Mouse (Mus musculus): ENCODE results near the gene Kif21b. TPM values are rescaled to one million over a fixed set of nuclear protein-coding genes. Genes with fewer than 3 reads are reported as not detected.

The Kif21b gene
- total RNA-seq, 1 experiment from 2014 or later: 2.7 TPM

GRCm38 (mm10) chr1:136128944-136129589, 2.1 kb upstream of the Kif21b start:
- DNase-seq: peak; percentile 53

- DNase-seq: no peak
These were observed 1.1 kb upstream of the Kif21b start for GRCm38 (mm10) chr1:136130107-136130506.

DNA sequence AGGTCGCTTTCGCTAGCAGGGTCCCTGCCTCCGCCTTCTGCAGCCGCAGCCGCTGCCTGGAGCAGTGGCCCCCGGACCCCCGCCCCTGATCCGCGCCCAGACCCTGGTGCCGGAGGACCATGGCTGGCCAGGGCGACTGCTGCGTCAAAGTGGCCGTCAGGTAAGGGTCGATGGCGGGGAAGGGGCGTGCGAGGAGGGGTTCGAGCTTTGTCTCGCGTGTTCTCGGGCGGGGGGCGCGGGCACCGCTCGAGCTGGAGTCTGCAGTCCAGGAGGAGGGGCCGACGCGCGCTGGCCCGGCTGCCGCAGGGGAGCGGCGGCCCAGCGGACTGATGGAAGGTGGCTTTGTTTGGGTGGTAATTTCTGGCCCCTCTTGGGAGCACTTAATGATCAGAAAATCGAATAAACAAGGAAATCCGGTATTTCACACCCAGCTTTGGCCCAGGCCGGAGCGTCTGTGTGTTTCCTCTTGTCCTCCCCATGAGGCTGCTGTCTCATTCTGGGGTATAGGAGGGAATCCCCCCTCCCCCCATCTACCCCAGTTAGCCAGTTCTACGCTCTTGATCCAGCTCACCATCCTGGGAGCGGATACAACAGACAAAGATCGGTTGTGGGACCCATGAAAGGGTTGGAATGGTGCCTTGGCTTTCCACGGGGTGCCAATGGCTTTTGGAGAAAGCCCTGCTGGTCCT, 558 bp downstream of the Kif21b start:
- DNase-seq: no peak

GRCm38 (mm10) chr1:136132386-136133201, 1.4 kb downstream of the Kif21b start:
- no peak for DNase-seq

DNA sequence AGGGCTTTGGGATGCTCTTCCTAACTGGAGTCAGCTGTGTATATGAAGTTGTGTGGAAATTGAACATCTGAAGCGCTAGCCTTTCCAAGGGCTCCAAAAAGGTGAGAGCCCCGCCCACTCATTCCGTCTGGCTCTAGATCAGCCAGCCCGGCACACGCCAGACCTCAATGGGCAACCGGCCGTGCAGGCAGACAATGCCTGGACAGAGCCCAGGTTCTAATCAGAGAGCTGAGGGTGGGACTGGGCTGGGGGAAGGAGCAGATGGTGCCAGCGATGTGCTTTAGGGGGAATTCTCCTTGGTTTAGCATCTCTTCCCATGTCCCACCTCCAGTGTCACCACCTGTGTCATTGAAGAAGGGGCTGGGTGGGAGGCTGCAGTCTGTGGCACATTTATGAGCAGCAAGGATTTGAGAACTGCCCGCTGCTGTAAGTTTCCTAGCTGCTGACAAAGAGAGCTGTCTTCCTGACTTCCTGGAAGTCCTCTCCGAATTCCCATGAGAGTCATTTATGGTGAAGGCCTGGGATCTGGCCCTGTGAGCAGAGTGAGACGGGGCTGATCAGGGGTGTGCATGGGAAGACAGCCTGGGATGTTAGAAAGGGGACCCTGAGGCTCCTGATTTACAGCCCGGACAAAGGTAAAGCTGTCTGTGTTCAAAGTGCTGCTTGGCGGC, 2.5 kb downstream of the Kif21b start:
- DNase-seq: no peak

GRCm38 (mm10) chr1:136134547-136134946, 3.4 kb downstream of the Kif21b start:
- peak; percentile 4 for DNase-seq

DNA sequence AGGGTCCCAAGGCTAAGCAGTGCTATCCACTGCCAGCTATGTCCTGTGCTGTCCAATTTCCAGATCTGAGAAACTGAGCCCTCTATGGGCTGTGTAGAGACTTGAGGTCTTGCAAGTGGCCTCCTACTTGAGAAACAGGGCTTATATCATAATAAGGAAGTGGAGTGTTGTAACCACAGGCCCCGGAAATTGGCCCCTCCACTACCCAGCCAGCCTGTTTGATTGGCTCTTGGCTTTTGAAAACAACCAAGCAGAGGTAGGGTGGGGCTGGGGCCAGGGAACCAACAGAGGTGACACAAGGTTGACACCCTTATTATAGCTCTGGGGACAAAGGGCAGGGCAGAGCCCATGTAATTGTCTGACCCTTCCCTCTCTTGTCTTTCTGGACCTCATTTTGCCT, 3.9 kb downstream of the Kif21b start:
- peak; percentile 45 for DNase-seq

- no peak for DNase-seq
These were observed 4.7 kb downstream of the Kif21b start for GRCm38 (mm10) chr1:136135777-136136444.

- DNase-seq: no peak
These were observed 5.4 kb downstream of the Kif21b start for GRCm38 (mm10) chr1:136136547-136136946.

- no peak for DNase-seq
These were observed 5.9 kb downstream of the Kif21b start for GRCm38 (mm10) chr1:136137071-136137531.

GRCm38 (mm10) chr1:136137575-136137974, 6.4 kb downstream of the Kif21b start:
- DNase-seq: peak; percentile 78

DNA sequence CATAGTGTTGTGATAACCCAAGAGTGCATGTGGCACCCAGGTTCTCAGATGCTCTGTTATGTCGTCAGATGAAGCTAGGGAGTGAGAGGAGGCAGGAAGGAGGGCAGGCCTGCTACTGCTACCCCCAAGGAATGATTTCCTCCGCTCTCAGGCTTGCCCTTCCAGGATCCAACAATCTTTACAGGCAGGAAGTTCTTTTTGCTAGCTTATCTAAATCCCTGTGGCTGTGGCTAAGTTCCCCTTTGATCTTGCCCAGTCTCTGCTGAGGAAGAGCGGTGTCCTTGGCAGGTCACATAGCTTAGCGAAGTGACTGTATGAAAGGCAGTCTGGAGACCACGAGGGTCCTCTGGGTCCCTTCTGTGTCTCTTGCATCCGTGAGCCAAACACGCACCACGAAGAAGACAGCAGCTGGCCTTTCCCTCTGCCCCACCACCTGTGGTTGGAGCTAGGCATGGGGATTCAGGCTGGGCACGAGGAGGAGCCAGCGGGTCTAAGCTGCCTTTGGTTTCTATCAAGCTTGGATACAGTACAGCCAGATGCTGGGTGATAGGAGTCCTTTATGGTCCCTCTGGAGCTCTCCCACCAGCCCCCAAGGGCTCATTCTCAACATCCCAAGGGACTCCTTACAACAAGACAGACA, 7.1 kb downstream of the Kif21b start:
- peak; percentile 39 for DNase-seq

- peak; percentile 89 for DNase-seq
These were observed 8.9 kb downstream of the Kif21b start for GRCm38 (mm10) chr1:136139990-136140640.

DNA sequence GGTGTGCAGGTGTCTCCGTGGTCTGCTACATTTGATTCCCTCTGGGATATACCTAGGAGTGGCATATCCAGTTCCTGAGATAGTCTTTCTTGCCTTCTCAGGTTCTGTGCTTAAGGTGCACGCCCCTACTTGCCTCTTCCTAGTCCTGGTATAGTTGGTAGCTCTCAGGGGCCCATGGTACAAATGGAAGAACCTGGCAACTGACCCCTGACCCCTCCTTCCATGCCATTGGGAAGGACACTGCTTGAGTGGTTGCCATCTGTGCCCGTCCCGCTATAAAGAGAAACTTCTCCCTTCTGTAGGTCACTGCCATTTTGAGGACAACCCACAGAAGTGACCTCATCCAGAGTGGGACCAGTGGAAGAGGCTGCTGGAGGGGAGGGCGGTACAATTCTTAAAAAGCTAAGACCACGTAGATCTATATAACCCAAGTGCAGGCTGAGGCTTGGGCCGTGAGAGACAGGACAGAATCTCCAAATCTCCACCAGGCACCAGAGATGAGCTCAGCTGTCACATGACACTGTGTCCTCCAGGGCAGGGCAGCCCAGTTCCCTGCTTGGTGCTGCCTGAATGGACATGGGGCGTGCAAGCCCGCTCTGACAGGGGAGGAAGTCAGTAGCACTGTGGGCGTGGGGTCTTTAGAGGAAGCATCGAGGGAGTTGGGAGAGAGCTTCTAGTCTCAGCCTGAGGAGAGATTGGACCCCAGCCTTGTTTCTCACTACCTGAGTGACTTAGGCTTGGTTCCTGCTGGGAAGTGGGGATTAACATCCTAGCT, 10.2 kb downstream of the Kif21b start:
- DNase-seq: no peak

GRCm38 (mm10) chr1:136142336-136142735, 11.1 kb downstream of the Kif21b start:
- no peak for DNase-seq

DNA sequence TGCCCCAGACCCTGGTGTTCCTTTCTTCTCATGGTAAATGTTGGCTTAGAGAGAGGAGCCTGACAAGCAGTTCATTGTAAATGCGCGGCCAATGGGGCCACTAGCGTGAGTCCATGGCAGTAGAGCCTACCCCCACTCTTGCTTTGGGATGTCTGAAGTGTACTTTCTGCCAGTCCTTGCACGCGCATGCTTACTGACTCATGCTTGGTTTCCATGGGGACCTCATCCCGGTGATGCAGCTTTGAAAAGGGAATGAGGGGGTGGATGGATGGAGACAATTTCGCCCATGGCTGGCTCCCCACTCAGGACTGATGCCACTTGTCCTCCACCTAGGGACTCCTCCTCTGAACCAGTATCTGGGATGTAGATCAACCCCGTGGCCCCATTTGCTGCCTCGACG, 12.3 kb downstream of the Kif21b start:
- DNase-seq: no peak

DNA sequence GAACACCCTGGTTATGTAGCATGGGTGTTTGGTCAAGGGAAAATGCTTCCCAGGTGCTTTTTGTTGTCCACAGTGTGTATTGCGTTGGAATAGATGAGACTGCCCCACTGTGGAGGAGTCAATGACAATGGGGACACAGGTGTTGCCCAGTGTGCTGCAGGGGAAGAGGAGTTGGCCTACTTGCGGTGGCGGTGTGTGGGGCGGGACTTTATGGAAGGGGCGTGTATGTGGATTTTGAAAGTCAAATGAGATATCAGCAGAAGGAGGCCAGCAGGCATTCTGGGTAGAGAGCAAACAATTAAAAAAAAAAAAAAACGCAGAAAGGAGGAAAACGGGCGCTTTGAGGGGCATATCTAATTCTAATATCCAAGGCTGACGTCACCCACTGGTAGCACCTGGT, 18.5 kb downstream of the Kif21b start:
- DNase-seq: no peak

GRCm38 (mm10) chr1:136151371-136151770, 20.2 kb downstream of the Kif21b start:
- no peak for DNase-seq

DNA sequence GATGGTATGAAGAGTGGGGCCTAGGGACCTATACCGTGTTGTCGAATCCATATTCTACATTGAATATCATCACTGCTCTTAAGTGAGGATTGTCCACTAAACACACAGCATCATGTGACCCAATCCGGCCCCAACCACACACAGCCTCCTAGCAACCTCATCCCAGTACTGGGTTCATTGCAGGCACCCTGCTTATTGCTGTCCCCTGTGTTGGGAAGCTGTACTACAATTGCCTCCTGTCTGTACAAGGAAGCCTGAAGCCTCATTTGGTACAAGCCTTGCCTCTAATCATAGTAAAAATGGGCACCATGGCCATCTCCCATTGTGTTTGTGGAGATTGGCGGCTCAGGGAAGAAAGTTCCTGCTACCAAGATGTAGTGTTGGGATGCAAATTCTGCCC, 25.1 kb downstream of the Kif21b start:
- DNase-seq: no peak

DNA sequence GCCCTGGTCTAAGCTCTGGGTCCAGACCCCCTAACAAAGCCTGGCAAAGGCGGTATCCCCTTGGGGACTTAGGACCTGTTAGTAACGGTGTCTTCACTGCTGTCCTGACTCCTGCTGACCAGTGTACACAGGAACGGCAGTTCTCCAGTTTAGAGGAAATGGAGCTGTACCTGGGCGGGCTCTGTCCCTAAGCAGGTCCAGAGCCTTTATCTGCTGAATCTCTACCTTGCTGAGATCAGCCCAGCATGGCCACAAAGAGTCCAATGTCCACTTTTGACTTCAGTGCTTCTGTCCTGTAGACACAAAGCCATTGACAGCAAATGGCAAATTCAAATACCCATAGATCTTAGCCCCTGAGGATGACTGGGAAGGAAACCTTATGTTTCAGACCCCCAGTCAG, 25.8 kb downstream of the Kif21b start:
- DNase-seq: no peak

Data from adrenal gland, postnatal 14 days (tissue).